Mouse (Mus musculus) T-helper 17 cell (primary cell): ENCODE measurements around the gene Rapsn.

Source experiments
- in situ Hi-C, 2 experiments: fragments of 300-600 bp; cut with MboI, MseI; formaldehyde crosslinking; loops; 1 replicate in 1 of 2; 2 replicates in 1 of 2; pipeline ENCODE4 v1.15.1; 2025; ENCODE audit warnings: high pct_unique_total_duplicates in 2 of 2

The Rapsn gene

DNA sequence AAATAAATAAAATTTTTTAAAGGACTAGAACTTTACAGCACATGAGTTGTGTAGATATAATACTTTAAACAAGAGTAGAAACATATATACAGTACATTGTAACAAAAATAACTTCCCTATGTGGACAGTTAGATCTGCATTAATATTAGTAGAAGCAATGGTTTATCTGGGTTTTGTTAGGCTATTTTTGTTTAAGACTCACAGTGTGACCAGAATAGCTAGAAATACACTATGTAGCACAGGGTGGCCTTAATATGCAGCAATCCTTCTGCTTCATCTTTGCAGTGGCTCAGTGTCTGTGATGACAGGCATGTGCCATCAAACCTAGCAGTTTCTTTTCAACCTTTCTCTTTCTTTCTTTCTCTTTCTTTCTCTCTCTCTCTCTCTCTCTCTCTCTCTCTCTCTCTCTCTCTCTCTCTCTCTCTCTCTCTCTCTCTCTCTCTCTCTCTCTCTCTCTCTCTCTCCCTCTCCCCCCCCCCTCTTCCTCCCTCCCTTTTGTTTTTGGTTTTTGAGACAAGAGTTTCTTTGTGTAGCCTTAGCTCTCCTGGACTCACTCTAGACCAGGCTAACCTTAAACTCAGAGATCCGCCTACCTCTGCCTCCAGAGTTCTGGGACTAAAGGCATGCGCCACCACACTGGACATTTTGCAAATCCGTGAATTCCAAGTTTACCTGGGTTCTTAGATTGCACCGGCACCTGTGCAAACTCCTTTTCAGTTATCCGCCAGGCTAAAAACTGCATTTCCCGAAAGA is 17.9 kb downstream of the Rapsn start:
- in situ Hi-C loops, result no loop called here

DNA sequence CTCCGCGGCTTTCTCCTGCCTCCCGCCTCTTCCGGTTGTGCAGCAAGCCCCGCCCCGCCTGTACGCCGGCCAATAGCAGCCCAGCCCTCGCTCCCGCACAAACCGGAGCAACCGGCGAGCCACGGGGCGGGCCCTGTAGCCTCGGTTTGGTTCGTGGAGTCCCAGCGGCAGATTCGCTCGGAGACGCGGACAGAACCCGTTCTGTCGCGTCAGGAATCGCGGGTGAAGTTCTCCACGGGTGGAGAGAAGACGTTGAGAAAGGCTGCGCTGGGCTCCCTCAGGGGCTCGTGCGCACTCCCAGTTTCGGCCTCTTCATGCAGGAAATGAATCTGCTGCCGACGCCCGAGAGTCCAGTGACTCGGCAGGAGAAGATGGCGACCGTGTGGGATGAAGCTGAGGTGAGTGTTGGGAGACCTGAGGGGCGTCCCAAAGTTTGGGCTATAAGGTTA is 18.5 kb downstream of the Rapsn start, which contains the start of gene Psmc3:
TSS of gene Psmc3 (plus strand) at position 76 of the 449 bp plus-strand sequence.
- in situ Hi-C loops, result no loop called here

DNA sequence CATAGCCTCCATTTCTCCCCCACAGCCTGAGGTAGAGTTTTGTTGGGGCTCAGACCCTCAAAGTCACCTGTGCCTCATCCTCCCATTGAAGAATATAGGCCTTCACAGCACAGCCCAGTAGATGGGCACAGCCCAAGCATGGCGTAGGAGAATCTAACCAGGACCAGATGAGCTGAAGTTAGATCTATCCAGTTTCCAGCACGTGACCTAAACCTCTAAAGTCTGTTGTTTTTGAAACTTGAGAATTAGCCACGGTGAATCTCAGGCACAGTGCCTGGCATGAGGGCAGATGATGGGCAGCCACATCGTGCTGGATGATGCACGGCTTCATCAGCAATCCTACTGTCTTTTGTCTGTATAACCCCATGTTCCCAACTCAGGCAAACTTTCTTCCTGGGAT is 23.0 kb downstream of the Rapsn start:
- in situ Hi-C loops, result no loop called here

DNA sequence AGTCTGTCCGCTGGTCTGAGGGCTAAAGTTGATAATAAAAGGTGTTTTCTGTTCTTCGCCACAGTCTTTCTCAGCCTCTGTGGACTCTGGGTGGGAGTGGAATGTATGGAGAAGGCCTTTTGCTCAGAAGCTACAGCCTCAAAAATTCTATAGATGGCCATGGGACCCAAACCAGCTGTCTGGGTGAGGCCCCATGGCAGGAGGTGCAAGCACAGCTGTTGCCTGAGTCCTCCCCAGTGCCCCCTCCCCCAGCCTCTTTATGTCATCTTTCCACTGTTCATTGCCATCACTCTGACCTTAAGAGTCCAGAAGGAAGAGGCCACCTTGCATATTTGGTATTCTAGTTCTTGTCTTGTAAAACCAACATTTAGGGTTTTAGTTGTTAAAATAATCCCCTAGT is 24.0 kb downstream of the Rapsn start:
- in situ Hi-C loops, result no loop called here

DNA sequence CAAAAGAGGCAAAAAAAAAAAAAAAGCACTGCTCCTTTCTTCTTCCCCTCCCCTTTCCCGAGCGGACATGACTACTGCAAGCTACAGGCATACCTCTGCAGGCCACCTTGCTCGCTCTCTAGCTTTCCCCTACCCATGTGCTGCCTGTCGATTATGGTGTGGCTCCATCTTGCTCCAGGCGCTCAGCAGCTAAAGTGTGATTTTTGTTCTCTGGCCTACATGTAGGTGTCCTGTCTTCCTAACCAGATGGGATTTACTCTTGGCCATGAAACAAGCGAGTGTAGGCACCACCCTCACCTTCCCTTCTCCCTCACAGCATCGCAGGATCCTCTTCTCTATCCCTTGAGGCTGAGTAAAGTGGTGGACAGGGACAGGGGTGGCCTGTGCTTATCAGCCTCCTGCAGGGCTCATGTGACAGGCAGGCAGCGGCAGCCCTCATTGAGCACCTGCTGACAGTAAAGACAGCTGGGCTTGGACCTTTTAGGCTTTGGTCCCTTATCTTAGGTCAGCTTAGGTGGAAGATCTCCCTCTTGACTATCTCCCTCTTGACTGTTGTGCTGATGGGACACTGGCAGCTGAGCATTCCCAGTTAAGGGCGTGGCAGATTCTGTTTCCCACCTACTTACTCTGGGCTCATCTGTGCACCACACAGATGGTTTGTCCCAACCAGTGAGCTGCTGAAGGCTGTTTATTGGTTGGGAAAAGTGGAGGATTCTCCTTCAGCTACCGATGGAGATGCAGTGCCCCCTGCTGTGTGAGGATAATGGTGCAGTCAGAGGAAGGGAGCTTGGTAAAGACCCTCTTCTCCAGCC is 25.3 kb downstream of the Rapsn start:
- in situ Hi-C loops, result no loop called here

DNA sequence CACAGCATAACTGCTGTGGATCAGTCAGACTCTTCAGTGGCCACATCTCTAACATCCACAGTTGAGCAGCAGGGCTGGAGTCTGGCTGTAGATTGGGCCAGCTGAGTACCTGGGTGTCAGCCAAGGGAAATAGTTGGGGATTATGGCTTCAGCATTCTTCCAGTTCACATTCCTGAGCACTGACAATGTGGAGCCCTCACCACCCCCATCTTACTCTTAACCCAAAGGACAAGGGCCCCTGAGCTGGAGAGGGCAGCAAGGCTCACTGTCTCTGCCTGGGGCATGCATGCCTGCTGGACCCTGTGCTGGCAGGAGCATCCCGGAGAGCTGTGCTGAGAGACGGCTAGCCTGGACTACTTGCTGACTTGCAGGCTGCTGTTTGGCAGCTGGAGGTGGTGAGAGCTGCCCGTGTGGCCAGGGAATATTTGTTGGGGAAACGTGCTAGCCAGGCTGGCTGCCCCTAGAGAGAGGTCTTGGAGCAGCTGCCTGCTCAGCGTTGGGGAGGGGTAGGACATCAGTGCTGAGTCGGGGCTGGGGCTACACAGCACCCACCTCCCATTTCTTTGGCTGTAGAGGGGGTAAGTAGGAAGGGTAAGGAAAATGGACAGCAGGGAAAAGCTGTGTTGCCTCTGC is 26.5 kb downstream of the Rapsn start:
- in situ Hi-C loops, result no loop called here

DNA sequence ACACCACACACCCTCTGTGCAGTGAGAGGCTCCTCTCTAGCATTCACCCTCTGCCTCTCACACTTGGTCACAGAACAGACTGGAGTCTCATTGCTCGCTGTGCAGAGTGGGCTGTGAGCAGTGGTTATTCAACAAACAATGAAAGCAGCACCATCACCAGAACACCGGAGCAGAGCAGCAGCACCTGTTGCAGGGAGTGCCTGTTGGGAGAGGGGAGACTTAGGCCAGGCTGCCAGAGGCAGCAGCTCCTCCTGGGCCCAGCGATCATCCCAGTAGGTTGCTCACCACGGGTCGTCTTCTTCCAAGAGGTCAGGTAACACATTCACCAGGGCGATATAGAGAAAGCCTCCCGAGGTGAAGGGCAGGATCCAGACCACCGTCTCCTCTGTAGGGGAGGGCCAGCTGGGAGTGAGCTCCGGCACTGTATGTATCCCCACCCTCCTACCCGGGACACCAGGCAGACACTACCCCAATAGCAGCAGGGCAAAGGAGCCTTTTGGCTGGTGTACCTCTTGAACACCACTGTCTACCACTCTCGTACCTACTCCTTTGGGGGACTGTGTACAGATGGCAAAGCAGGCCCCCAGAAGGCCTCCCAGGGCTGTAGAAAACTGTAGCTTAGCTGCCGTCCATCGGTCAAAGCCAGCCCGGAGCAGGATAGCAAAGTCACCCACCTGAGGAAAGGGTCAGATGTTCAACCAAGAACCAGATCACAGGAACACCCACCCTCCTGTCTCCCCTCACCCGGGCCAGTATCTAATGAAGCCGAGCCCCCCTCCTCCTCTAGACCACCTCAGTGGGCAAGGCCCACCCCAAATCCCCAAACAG is 27.6 kb downstream of the Rapsn start:
- in situ Hi-C loops, result no loop called here

DNA sequence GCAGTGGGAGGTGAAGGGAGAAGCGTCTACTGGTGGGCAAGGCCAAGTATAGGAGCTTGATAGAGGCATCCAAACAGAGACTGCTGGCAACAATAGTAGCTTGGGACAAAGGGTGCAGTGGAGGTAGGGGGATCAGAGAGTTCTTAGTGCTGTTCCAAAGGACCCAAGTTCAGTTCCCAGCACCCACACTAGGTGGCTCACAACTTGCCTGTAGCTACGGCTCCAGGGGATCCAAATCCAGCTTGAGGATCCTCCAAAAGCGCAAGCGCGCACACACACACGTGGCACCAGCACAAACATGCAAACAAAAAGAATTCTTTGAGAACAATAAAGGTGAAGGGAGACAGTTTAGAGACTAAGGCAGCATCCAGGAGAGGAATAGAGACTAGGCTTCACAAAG is 28.8 kb downstream of the Rapsn start:
- in situ Hi-C loops, result no loop called here

DNA sequence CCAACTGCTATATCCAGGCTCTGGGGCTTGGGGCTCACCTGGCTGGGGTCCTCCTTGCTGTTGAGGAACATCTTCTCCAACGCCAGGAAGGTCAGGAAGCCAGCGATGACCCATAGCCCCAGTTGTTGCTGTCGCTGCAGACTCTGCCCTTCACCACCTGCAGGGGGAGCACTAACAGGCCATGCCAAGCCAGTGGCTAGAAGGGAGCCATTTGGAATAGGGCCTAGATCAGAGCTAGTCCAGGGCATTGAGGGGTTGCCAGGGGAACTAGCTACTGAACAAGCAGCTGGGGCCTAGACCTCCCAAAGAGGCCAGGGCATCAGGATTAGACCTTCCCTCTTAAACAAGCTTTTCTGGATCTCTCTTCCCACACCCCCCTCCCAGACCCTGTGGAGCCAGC is 30.1 kb downstream of the Rapsn start:
- in situ Hi-C loops, result no loop called here

DNA sequence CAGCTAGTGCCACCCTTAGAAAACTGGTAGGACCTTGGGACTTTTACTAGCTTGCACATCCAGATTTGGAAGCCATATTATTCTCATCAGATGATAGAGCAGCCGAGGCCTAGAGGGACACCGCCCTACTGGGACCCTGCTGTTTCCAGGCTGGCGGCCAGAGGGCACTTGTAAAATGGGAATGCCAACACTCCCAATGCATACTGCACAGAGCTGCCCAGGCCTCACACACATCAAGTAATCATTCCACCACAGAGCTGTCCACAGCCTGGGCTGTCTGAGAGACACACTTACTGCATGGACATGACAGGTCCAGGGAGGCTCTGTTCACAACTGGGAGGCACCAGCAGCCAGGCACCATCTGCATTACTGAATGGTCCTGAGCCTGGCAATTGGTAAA is 31.0 kb downstream of the Rapsn start:
- in situ Hi-C loops, result no loop called here

DNA sequence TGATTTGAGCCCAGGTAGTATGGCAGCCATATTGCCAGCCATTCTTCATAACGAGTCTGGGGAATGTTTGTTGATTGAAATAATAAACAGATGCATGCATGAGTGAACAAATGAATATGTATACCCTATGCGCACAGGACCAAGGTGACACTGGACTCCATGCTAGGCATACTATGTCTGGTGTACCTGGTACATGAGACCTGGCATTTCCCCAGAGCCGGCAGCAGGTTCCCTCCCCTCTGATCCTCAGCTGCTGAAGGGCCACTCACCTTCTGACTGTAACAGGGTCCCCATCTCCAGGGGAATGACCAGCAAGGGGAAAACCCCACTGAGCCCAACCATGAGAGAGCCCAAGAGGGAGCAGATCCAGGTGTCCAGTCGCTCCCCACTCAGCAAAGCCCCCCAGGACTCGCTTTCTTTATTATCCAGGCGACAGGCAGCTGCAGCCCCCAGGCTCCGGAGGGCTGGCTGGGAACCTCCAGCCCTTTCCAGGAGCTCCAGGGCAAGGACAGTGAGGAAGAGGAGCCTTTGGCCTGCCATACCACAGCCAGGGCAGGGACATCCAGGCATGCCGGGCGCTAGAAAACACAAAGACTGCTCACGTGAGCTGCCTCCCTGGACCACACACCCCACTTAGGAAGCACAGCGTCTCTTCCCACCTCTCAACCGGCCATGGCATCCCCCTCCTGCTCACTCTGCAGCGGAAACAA is 32.9 kb downstream of the Rapsn start:
- in situ Hi-C loops, result no loop called here

DNA sequence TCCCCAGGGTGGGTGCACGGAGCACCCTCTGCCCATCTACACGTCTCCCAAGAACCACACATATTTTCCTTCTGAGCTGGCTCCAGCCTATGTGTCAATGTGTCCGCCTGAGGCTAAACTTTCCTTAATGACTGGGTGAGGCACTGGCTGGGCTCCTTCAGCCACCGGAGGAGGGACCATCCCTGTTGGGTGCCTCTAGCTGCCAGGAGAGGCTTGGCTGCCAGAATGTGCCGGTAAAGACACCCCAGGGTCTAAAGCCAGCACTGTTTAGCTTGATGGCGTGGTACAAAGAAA is 33.4 kb downstream of the Rapsn start:
- in situ Hi-C loops, result no loop called here

DNA sequence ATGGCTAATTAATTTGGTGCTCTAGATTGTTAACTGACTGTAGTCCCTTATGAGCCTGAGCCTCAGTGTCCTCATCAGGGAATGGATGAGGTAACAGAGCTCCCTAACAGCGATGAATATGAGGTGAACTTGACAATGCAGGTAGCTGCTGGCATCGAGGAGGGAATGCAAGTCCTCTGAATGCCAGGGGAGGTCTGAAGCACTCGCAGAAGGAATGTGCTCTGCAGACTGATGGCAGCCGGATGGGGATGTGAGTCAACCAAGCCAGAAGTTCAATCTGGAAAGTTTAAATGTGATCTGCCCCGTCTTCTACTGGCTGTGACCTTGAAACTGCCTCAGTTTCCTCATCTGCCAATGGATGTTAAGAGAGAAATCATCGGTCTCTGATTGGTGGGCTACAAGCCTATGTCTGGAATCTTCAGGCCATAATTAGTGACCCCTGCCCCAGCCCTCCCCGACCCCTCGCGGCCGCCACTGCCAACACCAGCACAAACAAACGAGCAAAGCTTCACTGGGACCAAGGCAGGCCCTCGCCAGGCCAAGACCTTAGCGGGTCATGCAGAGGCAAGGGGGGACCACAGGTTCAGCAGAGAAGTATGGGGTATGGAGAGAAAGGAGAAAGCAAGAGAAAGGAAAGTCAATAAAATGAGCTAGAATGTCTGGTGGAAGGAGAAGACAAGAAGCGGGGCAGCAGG is 34.0 kb downstream of the Rapsn start:
- in situ Hi-C loops, result no loop called here

DNA sequence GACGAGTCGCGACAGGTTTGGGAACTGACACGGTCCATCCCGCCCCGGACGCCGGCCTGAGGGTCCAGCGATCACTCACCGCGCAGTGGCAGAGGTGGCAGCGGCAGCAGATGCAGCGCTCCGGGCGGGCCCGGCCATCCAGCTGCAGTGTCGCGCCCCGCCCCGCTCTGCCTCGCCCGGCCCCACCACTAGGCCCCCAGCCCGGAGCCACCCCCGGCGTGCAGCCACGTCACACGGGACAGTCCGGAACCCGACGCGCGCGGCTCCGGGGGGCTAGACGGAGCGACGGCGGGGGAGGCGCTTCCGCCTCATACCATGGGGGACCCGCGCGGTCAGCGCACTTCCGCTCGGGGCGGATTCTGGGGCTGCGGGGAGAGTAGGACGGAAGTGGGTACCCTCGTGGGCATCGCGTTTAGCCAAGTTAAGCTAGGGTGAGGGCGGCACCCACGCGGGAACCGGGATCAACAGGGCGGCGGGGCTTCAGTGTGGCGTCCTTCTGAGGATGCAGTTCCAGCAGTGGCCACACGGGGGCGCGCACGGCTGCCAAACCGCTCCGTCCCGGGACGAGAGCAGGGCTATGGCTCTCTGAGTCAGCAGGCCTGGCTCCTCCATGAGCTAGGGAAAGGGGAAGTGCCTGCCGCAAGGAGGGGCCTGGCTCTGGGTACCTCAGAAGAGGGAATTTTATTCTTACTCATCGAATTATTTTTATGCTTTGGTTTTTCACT is 34.8 kb downstream of the Rapsn start, which contains the start of gene Slc39a13:
TSS of gene Slc39a13 (minus strand) at position 342 of the 725 bp plus-strand sequence.
- in situ Hi-C loops, result no loop called here

DNA sequence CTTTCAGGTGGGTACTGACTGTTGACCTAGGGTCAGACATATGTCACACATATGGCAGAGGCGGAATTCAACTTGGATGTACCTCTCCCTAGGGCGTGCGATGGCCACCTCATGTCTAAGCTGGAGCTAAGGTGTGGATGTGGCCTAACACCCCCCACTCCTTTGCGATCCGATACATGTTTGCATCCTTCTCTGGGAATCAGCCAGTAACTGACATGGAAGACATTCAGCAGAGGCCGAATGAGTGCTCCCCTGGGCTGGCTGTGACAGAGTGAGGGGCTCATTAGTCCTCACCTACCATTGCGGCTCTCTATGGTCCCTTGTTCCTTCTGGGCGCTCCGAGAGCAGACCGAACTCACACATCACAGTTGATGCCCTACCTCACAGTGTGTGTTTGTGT is 35.6 kb downstream of the Rapsn start:
- in situ Hi-C loops, result no loop called here

DNA sequence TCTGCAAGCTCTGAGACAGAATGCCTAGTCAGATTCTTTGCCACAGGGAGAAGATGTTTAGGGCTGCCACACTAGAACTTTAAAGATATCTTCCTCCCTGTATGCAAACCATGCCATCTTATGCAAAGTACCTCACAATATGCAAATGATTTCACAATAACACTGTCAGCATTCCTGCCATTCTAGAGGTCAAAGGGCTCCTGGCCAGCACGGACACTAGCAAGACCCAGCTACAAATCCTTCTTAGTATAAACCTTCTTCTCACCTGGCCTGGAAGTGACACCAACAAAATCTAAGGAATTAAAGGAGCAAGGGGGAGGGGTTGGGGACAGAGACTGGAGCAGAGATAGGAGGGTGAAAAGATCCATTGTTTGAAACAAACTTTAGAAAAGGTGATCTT is 36.7 kb downstream of the Rapsn start:
- in situ Hi-C loops, result no loop called here

DNA sequence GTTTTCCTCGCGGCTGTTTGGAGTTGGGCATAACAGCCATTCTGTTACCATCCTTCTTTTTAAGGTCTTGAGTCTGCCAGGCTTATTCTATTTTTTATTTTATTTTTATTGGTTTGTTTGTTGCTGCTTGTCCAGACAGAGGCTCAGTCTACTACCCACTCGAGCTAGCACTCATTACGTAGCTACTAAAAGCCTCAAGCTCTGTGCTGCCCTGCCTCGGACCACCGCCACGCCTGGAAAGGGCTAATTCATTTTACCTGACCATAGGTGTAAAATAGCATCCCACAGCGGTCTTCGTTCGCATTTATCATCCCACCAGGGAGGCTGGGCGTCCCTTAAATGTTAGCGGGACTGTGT is 42.5 kb downstream of the Rapsn start:
- in situ Hi-C loops, result no loop called here

DNA sequence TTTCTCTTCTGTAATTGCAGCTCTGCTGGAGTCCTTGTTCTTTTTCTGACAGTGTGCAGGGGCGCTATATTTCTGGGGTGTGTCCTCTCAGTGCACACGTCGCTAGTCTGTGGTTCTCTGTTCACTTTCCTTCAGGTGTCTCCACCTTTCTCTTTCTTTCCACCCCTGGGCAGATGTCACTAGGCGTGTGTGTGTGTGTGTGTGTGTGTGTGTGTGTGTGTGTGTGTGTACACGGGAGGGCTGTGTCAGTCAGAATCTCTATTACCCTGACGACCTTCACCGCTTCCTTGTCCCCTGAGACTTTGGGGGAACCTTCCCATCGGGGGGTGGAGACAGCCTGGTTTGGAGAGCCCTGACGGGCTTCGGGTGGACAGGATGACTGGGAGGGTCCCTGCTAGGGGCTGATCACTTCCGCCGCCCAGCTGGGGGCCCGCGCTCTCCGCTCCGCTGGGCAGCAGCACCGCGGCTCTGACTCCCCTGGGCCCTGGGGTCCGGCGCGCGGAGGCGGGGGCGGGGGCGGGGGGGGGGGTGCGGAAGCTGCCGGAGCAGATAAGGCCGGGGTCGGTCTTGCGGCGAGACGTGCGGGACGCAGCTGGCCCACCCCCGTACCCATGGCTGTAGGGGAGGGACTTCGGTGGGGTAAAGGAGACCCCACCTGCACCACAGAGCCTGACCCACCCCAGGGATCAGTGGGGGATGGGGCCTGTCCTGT is 43.0 kb downstream of the Rapsn start:
- in situ Hi-C loops, result no loop called here

DNA sequence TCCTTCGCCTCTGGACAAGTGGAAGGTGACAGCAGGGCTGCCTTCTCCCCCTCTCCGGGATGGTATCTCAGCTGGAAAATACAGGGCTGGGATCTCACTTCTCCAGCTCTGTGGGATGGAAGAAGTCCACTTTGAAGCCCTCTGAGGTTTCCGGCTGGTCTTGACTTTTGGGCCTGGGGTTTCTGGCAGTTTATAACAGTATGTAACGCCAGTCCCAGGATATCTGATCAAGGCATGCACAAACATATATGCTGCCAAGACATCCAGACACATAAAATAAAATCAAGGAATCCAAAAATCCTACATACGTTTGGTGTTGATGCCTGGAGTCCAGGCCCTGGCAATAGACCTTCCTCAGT is 43.6 kb downstream of the Rapsn start:
- in situ Hi-C loops, result no loop called here
